Mouse (Mus musculus) left cerebral cortex, adult 11 months (tissue): ENCODE data around the gene Dkk3.
"Not testable (repeated sequence)": the region's sequence is repeated elsewhere in the genome, so short reads cannot be mapped to it uniquely, and the experiment has no call there.

Experiments
- DNase-seq: peaks from one replicate; pipeline ENCODE4 v3.0.0; 2022; ENCODE audit warnings: low spot score

The Dkk3 gene

GRCm38 (mm10) chr7:112127954-112128353 is 30.9 kb downstream of the Dkk3 start:
- DNase-seq, result no peak

- no peak for DNase-seq
These were observed 31.7 kb downstream of the Dkk3 start for GRCm38 (mm10) chr7:112127085-112127637.

- no peak for DNase-seq
These were observed 33.1 kb downstream of the Dkk3 start for GRCm38 (mm10) chr7:112125625-112126260.

- DNase-seq, result peak; percentile 56
These were observed 35.2 kb downstream of the Dkk3 start for GRCm38 (mm10) chr7:112123612-112124011.

- no peak for DNase-seq
These were observed 36.9 kb downstream of the Dkk3 start for GRCm38 (mm10) chr7:112121866-112122500.

GRCm38 (mm10) chr7:112120861-112121810 is 37.7 kb downstream of the Dkk3 start:
- no peak for DNase-seq

GRCm38 (mm10) chr7:112119248-112119647 is 39.6 kb downstream of the Dkk3 start:
- no peak for DNase-seq

GRCm38 (mm10) chr7:112118086-112118485 is 40.8 kb downstream of the Dkk3 start:
- no peak for DNase-seq

- DNase-seq, result no peak
These were observed 41.4 kb downstream of the Dkk3 start for GRCm38 (mm10) chr7:112117501-112117900.

- DNase-seq, result no peak
These were observed 48.1 kb downstream of the Dkk3 start for GRCm38 (mm10) chr7:112110638-112111372.

- no peak for DNase-seq
These were observed 50.1 kb downstream of the Dkk3 start for GRCm38 (mm10) chr7:112108757-112109156.

- DNase-seq, result no peak
These were observed 55.0 kb downstream of the Dkk3 start for GRCm38 (mm10) chr7:112103816-112104215.

- DNase-seq, result no peak
These were observed 55.9 kb downstream of the Dkk3 start for GRCm38 (mm10) chr7:112102933-112103332.

GRCm38 (mm10) chr7:112100887-112101286 is 58.0 kb downstream of the Dkk3 start:
- DNase-seq, result peak; percentile 18

GRCm38 (mm10) chr7:112094923-112095322 is 63.9 kb downstream of the Dkk3 start:
- DNase-seq, result not testable (repeated sequence)

GRCm38 (mm10) chr7:112086186-112086585 is 72.7 kb downstream of the Dkk3 start:
- DNase-seq, result no peak

- peak; percentile 37 for DNase-seq
These were observed 73.8 kb downstream of the Dkk3 start for GRCm38 (mm10) chr7:112085062-112085461.

- DNase-seq, result no peak
These were observed 74.6 kb downstream of the Dkk3 start for GRCm38 (mm10) chr7:112084222-112084621.

GRCm38 (mm10) chr7:112082636-112083035 is 76.2 kb downstream of the Dkk3 start:
- no peak for DNase-seq

GRCm38 (mm10) chr7:112074868-112075267 is 84.0 kb downstream of the Dkk3 start:
- DNase-seq, result no peak
